Mouse (Mus musculus) liver, embryonic 14.5 days (tissue): ENCODE results near the gene Hoxb3. TPM values are rescaled to one million over a fixed set of nuclear protein-coding genes. Genes with fewer than 3 reads are reported as not detected.

ENCODE experiments used
- ATAC-seq: fragments of 200-750 bp; cut with Nextera tagmentation; 2 replicates; pipeline ENCODE4 v1.8.0; 2017; ENCODE audit warnings: moderate number of reproducible peaks, mild to moderate bottlenecking, moderate library complexity; ENCODE audit not compliant: insufficient read depth
- DNase-seq, 3 experiments: peaks; one replicate each; pipeline ENCODE4 v3.0.0-alpha.2; 2012 to 2013; ENCODE audit warnings: low read depth in 3 of 3, low spot score in 3 of 3
- H3K27ac ChIP-seq: fragments of 300-500 bp; sonication (generic); 2 replicates; pipeline ENCODE4 v1.5.1; 2014; ENCODE audit warnings: moderate library complexity, mild to moderate bottlenecking, control low read depth, inconsistent platforms
- H3K27me3 ChIP-seq: fragments of 300-500 bp; sonication (generic); 2 replicates; pipeline ENCODE4 v1.6.1; 2014; ENCODE audit warnings: mild to moderate bottlenecking, low read length, moderate library complexity; ENCODE audit not compliant: control insufficient read depth, insufficient read depth
- H3K36me3 ChIP-seq: fragments of 300-500 bp; sonication (generic); replicated peaks from 2 replicates; pipeline ENCODE4 v1.6.1; 2014; ENCODE audit warnings: low read depth; ENCODE audit not compliant: control insufficient read depth, insufficient read depth
- H3K4me1 ChIP-seq, 2 experiments: fragments of 200-500 bp in 1 of 2; fragments of 300-500 bp in 1 of 2; sonication (generic) in 1 of 2; replicated peaks; 2 replicates each; pipeline ENCODE4 v1.6.1; 2012 to 2014; ENCODE audit warnings: antibody characterized with exemption in 1 of 2, inconsistent platforms in 1 of 2, low read length in 1 of 2; ENCODE audit not compliant: control insufficient read depth in 2 of 2, insufficient read depth in 2 of 2
- H3K4me2 ChIP-seq: fragments of 300-500 bp; sonication (generic); 2 replicates; pipeline ENCODE4 v1.6.1; 2014; ENCODE audit warnings: low read depth, mild to moderate bottlenecking, control low read depth, moderate library complexity
- H3K4me3 ChIP-seq, 2 experiments: fragments of 200-500 bp in 1 of 2; fragments of 300-500 bp in 1 of 2; sonication (generic) in 1 of 2; 2 replicates each; pipeline ENCODE4 v1.5.1; 2012 to 2014; ENCODE audit warnings: low read depth in 2 of 2, low read length in 2 of 2, mild to moderate bottlenecking in 2 of 2, control low read depth in 1 of 2, inconsistent platforms in 1 of 2, moderate library complexity in 1 of 2; ENCODE audit not compliant: insufficient read depth in 1 of 2
- H3K9ac ChIP-seq: fragments of 300-500 bp; sonication (generic); replicated peaks from 2 replicates; pipeline ENCODE4 v1.6.1; 2014; ENCODE audit warnings: mild to moderate bottlenecking, control low read depth, moderate library complexity
- H3K9me3 ChIP-seq: fragments of 300-500 bp; sonication (generic); 2 replicates; pipeline ENCODE4 v1.6.1; 2016; ENCODE audit warnings: low read length, mixed read lengths; ENCODE audit not compliant: control insufficient read depth
- CTCF ChIP-seq: IDR thresholded peaks from 2 replicates; pipeline ENCODE4 v1.5.1; 2016; ENCODE audit warnings: antibody characterized with exemption, low read depth, control low read depth
- EP300 ChIP-seq: IDR thresholded peaks from 2 replicates; pipeline ENCODE4 v1.6.1; 2016; ENCODE audit warnings: antibody characterized with exemption, low read depth
- WGBS: fragments of 180-500 bp; shearing (Covaris S2); extraction: QIAGEN DNeasy Blood & Tissue Kit; methylation state at CpG from one replicate; pipeline ENCODE4 v1.1.7; 2014; ENCODE audit not compliant: insufficient replicate concordance; 5-methylcytosine and 5-hydroxymethylcytosine counted together
- polyA plus RNA-seq, 2 experiments: library from polyadenylated mRNA; depleted of rRNA in 1 of 2; stranded (reverse) in 1 of 2; unstranded in 1 of 2; fragments of >200 nt; fragmentation: Nextera tagmentation in 1 of 2; extraction: Ambion mirVana in 1 of 2; gene quantifications; 2 replicates each; pipeline versions ENCODE4 v1.2.1 to v1.2.3; 2012 to 2014

Hoxb3 gene
- polyA plus RNA-seq, 2 experiments = 0.38 TPM; not detected in 1

DNA sequence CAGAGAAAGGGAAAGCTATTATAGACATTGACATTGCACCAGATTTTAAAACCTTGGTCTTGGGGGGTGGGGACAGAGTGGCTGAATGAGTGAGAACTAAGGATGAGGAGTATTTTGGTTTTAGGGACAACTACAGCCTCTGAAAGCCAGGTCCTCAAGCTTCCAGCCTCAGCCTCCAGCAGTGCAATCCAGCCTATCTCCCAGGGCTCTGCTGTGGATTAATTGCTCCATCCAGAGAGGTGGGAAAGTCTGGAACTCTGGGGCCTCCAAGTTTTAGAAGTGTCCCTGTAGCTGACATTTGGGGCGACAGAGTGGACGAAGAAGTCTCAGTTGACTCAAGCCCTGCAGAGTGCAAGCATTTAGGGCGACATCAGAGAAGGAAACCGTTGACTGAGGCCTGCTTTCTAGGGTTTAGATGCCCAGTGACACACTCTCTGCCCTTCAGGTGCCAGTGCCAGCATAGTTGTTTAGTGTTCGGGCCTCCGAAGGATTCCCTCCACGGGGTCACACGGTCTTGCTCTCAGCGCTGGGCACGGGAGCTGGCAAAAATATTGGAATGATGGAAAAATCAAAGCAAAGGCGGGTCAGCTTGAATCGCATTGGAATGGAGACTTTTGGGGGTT, 9.2 kb upstream of the Hoxb3 start:
- no peak overlapping the region for H3K4me2 ChIP-seq
- TF ChIP-seq EP300 (no peak), CTCF (no peak)
- no peaks in the 10 kb centered on the region for H3K9me3 ChIP-seq
- no peak overlapping the region for H3K9ac ChIP-seq
- H3K27ac ChIP-seq = no peak overlapping the region
- DNase-seq (no peak), ATAC-seq (no peak)
- 19% methylated on average over 12 of the region's 12 CpGs for WGBS
- H3K4me3 ChIP-seq = no peak overlapping the region
- peaks cover 100% of the 10 kb centered on the region for H3K27me3 ChIP-seq
- H3K36me3 ChIP-seq = no peaks in the 10 kb centered on the region
- H3K4me1 ChIP-seq = no peaks in the 10 kb centered on the region

DNA sequence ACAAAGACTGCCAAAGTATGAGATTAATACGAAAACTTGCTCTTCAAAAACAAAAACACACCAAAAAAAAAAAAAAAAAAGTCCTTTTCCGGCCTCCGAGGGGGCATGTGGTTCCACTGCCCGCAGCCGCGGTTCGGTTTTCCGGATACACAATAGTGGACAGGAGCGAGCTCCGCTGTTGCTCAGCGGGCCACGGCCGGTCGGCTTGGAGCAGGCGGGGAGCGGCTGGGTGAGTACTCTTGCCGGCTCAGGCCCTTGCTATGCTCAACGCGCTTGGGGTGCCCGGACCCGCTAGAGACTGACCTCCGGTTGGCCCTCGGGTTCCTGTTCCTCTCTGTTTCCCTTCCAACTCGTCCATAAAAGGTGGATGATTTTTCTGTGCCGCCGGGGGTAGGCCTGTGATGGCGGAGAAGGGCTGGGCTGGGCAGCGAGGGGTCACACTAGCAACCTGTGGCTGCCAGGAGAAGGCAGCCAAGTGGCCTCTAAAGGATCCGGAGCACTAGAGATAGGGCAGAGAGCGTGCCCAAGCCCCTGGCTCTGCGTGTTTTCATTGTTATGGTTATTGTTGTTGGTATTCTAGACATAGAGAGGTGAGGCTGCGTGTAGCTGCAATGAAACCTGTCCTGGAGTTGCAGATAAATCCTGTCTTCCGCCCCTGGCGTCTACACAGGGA, 8.3 kb upstream of the Hoxb3 start:
- 3% methylated on average over 34 of the region's 34 CpGs for WGBS
- no peak overlapping the region for H3K9ac ChIP-seq
- H3K4me2 ChIP-seq = no peak overlapping the region
- H3K27ac ChIP-seq = no peak overlapping the region
- peaks cover 100% of the 10 kb centered on the region for H3K27me3 ChIP-seq
- no peak for DNase-seq
- no peaks in the 10 kb centered on the region for H3K36me3 ChIP-seq
- H3K4me3 ChIP-seq = peak overlapping the region in 1 of 2 experiments; percentile 26; a peak in 2 of 4 replicates
- no peak for TF ChIP-seq EP300
- no peak for TF ChIP-seq CTCF
- H3K9me3 ChIP-seq = no peaks in the 10 kb centered on the region
- ATAC-seq = no peak
- H3K4me1 ChIP-seq = no peaks in the 10 kb centered on the region

DNA sequence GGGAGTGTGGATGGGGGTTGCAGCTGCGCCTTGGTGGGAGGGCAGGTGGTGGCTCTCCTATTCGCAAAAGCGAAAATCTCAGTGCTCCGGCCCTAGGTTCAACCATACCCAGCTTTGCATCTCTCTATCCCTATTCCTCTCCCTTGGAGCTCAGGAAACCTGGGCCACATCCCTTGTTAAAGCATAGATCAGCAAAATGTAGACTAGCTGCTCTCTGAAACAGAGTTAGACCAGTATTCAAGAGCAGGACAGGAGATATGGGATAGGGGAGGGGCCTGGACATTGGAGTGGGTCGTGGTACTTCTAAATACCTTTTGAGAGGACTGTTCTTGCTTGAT, 7.8 kb upstream of the Hoxb3 start:
- Histone ChIP-seq H3K27me3 (peaks cover 100% of the 10 kb centered on the region), H3K27ac (no peak overlapping the region), H3K4me1 (no peaks in the 10 kb centered on the region), H3K9me3 (no peaks in the 10 kb centered on the region), H3K36me3 (no peaks in the 10 kb centered on the region), H3K4me3 (no peak overlapping the region), H3K9ac (no peak overlapping the region), H3K4me2 (no peak overlapping the region)
- WGBS = 28% methylated on average over 5 of the region's 5 CpGs
- TF ChIP-seq EP300 (no peak), CTCF (no peak)
- ATAC-seq (no peak), DNase-seq (no peak)

DNA sequence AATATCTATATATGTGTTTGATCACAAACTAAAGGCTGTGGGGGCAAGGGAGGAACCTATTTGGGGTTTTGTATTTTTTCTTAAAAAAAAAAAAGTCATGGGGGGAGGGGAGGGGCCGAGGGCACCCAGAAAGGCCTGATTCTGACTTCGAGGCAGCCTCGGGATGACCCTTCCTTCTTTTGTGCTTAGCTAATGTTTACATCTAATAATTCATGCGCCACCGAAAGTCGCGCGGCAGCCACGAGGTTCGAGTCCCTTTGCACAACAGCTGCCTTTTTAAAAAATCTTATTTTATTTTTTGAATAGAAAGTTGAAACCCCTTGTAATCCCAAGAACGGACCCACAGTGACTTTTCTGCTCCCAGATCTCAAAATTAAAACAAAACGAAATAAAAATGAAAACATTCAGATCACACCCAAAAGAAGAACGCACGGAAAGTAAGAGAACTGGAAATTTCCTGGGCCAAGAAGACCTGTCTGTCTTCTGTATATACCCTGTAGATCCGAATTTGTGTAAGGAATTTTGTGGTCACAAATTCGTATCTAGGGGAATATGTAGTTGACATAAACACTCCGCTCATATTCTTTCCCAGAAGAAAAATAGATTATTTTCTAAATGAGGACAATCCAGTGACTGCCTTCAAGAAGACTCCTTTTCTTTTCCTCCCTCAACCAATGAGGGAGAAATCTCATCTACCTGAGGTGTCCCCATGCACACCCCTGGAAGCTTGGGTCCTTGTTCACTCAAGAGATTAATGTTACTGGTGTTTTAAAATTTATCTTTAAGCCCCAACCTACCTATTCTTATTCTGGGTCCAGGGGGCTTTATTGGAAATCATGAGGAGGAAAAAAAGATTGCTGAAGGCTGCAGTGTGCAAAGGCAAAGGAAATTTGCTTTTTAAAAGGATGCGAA, 6.2 kb upstream of the Hoxb3 start:
- TF ChIP-seq CTCF (no peak), EP300 (no peak)
- no peaks in the 10 kb centered on the region for H3K4me1 ChIP-seq
- no peaks in the 10 kb centered on the region for H3K36me3 ChIP-seq
- H3K4me2 ChIP-seq = no peak overlapping the region
- ATAC-seq (no peak), DNase-seq (no peak)
- WGBS = 21% methylated on average over 18 of the region's 18 CpGs
- no peak overlapping the region for H3K9ac ChIP-seq
- H3K27me3 ChIP-seq = peaks cover 93% of the 10 kb centered on the region
- H3K27ac ChIP-seq = no peak overlapping the region
- no peaks in the 10 kb centered on the region for H3K9me3 ChIP-seq
- H3K4me3 ChIP-seq = no peak overlapping the region
